Mouse (Mus musculus): ENCODE measurements at regions not wholly inside any gene's neighbourhood (a gene's known extent, or its start where the extent isn't known, plus 50 kb on each side); places are given as distances from the start of the nearest gene placed in this dataset.
"Not testable (repeated sequence)": the region's sequence is repeated elsewhere in the genome, so short reads cannot be mapped to it uniquely, and the experiment has no call there.

- no peak overlapping the region for H3K9ac ChIP-seq (ENCODE audit: low read depth, low read length)
Observed at GRCm38 (mm10) chr13:82005929-82006726, 223.3 kb downstream of the Cetn3 start.

GRCm38 (mm10) chr13:82007222-82007621 is 224.3 kb downstream of the Cetn3 start:
- Histone ChIP-seq H3K9ac (ENCODE audit: low read depth, low read length) (no peak overlapping the region), H3K4me3 (ENCODE audit: low read depth, low read length) (no peak overlapping the region), H3K4me2 (replicated peaks; ENCODE audit: low read depth) (no peak overlapping the region), H3K27ac (ENCODE audit: low read depth, low read length) (no peak overlapping the region), H3K36me3 (ENCODE audit: control insufficient read depth, insufficient read depth) (no peaks in the 10 kb centered on the region), H3K4me1 (replicated peaks; ENCODE audit: control insufficient read depth, insufficient read depth, low read length) (no peaks in the 10 kb centered on the region), H3K9me3 (ENCODE audit: control insufficient read depth) (no peaks in the 10 kb centered on the region), H3K27me3 (replicated peaks; ENCODE audit: control insufficient read depth, insufficient read depth, low read length) (no peaks in the 10 kb centered on the region)
- ATAC-seq: no peak
- no peak for TF ChIP-seq CTCF (IDR thresholded peaks at IDR 0.05; ENCODE audit: low read depth)

More at GRCm38 (mm10) chr13:82005929-82006726, 223.3 kb downstream of the Cetn3 start:
- Histone ChIP-seq H3K27ac (ENCODE audit: low read depth, low read length) (no peak overlapping the region), H3K4me3 (ENCODE audit: low read depth, low read length) (no peak overlapping the region), H3K9me3 (ENCODE audit: control insufficient read depth) (no peaks in the 10 kb centered on the region), H3K27me3 (replicated peaks; ENCODE audit: control insufficient read depth, insufficient read depth, low read length) (no peaks in the 10 kb centered on the region), H3K4me2 (replicated peaks; ENCODE audit: low read depth) (no peak overlapping the region), H3K36me3 (ENCODE audit: control insufficient read depth, insufficient read depth) (no peaks in the 10 kb centered on the region), H3K4me1 (replicated peaks; ENCODE audit: control insufficient read depth, insufficient read depth, low read length) (no peaks in the 10 kb centered on the region)
- no peak for ATAC-seq
- no peak for TF ChIP-seq CTCF (IDR thresholded peaks at IDR 0.05; ENCODE audit: low read depth)
- 70% methylated on average over 7 of the region's 7 CpGs for WGBS

GRCm38 (mm10) chr13:82039623-82040022 is 256.7 kb downstream of the Cetn3 start:
- 35% methylated on average over 2 of the region's 2 CpGs for WGBS
- Histone ChIP-seq H3K4me1 (replicated peaks; ENCODE audit: control insufficient read depth, insufficient read depth, low read length) (no peaks in the 10 kb centered on the region), H3K36me3 (ENCODE audit: control insufficient read depth, insufficient read depth) (no peaks in the 10 kb centered on the region), H3K4me3 (ENCODE audit: low read depth, low read length) (no peak overlapping the region), H3K27ac (ENCODE audit: low read depth, low read length) (no peak overlapping the region), H3K9me3 (ENCODE audit: control insufficient read depth) (no peaks in the 10 kb centered on the region), H3K27me3 (replicated peaks; ENCODE audit: control insufficient read depth, insufficient read depth, low read length) (no peaks in the 10 kb centered on the region), H3K9ac (ENCODE audit: low read depth, low read length) (no peak overlapping the region), H3K4me2 (replicated peaks; ENCODE audit: low read depth) (no peak overlapping the region)
- peak; percentile 31 for TF ChIP-seq CTCF (IDR thresholded peaks at IDR 0.05; ENCODE audit: low read depth)
- ATAC-seq: no peak

- ATAC-seq: no peak
- Histone ChIP-seq H3K27ac (ENCODE audit: low read depth, low read length) (no peak overlapping the region), H3K9ac (ENCODE audit: low read depth, low read length) (no peak overlapping the region), H3K9me3 (ENCODE audit: control insufficient read depth) (no peaks in the 10 kb centered on the region), H3K27me3 (replicated peaks; ENCODE audit: control insufficient read depth, insufficient read depth, low read length) (no peaks in the 10 kb centered on the region), H3K4me1 (replicated peaks; ENCODE audit: control insufficient read depth, insufficient read depth, low read length) (no peaks in the 10 kb centered on the region), H3K4me2 (replicated peaks; ENCODE audit: low read depth) (no peak overlapping the region), H3K4me3 (ENCODE audit: low read depth, low read length) (no peak overlapping the region), H3K36me3 (ENCODE audit: control insufficient read depth, insufficient read depth) (no peaks in the 10 kb centered on the region)
- 54% methylated on average over 3 of the region's 3 CpGs for WGBS
- TF ChIP-seq CTCF (IDR thresholded peaks at IDR 0.05; ENCODE audit: low read depth): no peak
Observed at GRCm38 (mm10) chr13:82058131-82058731, 275.4 kb downstream of the Cetn3 start.

- 77% methylated on average over 3 of the region's 3 CpGs for WGBS
- H3K4me1 ChIP-seq (replicated peaks; ENCODE audit: control insufficient read depth, insufficient read depth, low read length): no peaks in the 10 kb centered on the region
- H3K4me3 ChIP-seq (ENCODE audit: low read depth, low read length): no peak overlapping the region
- no peak overlapping the region for H3K27ac ChIP-seq (ENCODE audit: low read depth, low read length)
- no peak overlapping the region for H3K4me2 ChIP-seq (replicated peaks; ENCODE audit: low read depth)
- no peak for TF ChIP-seq CTCF (IDR thresholded peaks at IDR 0.05; ENCODE audit: low read depth)
- no peaks in the 10 kb centered on the region for H3K9me3 ChIP-seq (ENCODE audit: control insufficient read depth)
- H3K9ac ChIP-seq (ENCODE audit: low read depth, low read length): no peak overlapping the region
- no peaks in the 10 kb centered on the region for H3K36me3 ChIP-seq (ENCODE audit: control insufficient read depth, insufficient read depth)
- ATAC-seq: no peak
- no peaks in the 10 kb centered on the region for H3K27me3 ChIP-seq (replicated peaks; ENCODE audit: control insufficient read depth, insufficient read depth, low read length)
Observed at GRCm38 (mm10) chr13:82058872-82059271, 276.0 kb downstream of the Cetn3 start.

GRCm38 (mm10) chr13:82059498-82059897 is 276.6 kb downstream of the Cetn3 start:
- Histone ChIP-seq H3K36me3 (ENCODE audit: control insufficient read depth, insufficient read depth) (no peaks in the 10 kb centered on the region), H3K27me3 (replicated peaks; ENCODE audit: control insufficient read depth, insufficient read depth, low read length) (no peaks in the 10 kb centered on the region), H3K9ac (ENCODE audit: low read depth, low read length) (no peak overlapping the region), H3K4me3 (ENCODE audit: low read depth, low read length) (no peak overlapping the region), H3K9me3 (ENCODE audit: control insufficient read depth) (no peaks in the 10 kb centered on the region), H3K4me2 (replicated peaks; ENCODE audit: low read depth) (no peak overlapping the region), H3K4me1 (replicated peaks; ENCODE audit: control insufficient read depth, insufficient read depth, low read length) (no peaks in the 10 kb centered on the region), H3K27ac (ENCODE audit: low read depth, low read length) (no peak overlapping the region)
- ATAC-seq: no peak
- 27% methylated on average over 5 of the region's 5 CpGs for WGBS
- TF ChIP-seq CTCF (IDR thresholded peaks at IDR 0.05; ENCODE audit: low read depth): no peak

- H3K4me3 ChIP-seq (ENCODE audit: low read depth, low read length); H3K9me3 ChIP-seq (ENCODE audit: control insufficient read depth); H3K9ac ChIP-seq (ENCODE audit: low read depth, low read length); H3K27ac ChIP-seq (ENCODE audit: low read depth, low read length); ATAC-seq; H3K4me2 ChIP-seq (replicated peaks; ENCODE audit: low read depth); H3K27me3 ChIP-seq (replicated peaks; ENCODE audit: control insufficient read depth, insufficient read depth, low read length); H3K36me3 ChIP-seq (ENCODE audit: control insufficient read depth, insufficient read depth); H3K4me1 ChIP-seq (replicated peaks; ENCODE audit: control insufficient read depth, insufficient read depth, low read length): not testable (repeated sequence)
- WGBS: 81% methylated on average over 2 of the region's 2 CpGs
Observed at GRCm38 (mm10) chr13:82063880-82064279, 281.0 kb downstream of the Cetn3 start.

All from intestine, postnatal 0 days (tissue).